Mouse (Mus musculus): ENCODE measurements at regions not wholly inside any gene's neighbourhood (a gene's known extent, or its start where the extent isn't known, plus 50 kb on each side); places are given as distances from the start of the nearest gene placed in this dataset.

DNA sequence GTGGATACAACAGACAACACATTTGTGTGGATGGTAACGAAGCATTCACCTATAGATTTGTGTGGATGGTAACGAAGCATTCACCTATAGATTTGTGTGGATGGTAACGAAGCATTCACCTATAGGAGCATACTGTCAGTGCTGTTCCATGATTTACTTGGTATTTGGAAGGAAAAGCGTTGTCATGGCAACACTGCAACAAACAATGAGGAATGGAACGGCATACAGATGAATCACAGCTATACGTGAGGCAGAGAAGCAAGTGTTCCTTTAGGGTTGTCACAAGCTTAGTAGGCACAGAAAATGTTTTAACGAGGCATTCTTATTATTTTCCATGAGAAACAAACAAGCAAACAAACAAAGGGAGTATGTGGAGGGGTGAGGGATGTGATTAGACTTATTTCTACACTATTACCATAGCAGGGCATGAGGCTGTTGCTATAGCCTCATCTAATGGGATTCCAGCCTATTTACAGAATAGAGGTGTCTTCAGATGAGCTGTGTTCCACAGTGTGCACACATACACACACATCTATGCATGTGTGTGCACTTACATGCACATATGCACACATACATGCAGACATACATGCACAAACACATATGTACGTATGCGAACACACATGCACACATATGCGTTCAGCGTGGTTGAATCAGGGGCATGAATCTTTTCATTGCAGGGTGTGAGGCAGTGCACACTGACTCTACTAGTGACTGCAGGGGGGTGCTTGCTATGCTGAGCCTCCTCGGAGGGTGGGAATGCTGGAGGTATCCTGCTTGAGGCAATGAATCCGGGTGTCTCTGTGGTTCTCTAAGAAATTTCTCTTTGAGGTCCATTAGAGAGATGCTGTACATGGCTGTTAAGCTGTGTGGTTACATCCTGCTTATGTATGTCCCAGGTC is 62.3 kb upstream of the Hnrnpk start:
- TF ChIP-seq CTCF (IDR thresholded peaks at IDR 0.05) (no peak), EP300 (IDR thresholded peaks at IDR 0.05) (no peak)
